Mouse (Mus musculus): ENCODE results near the gene Gm21477. TPM values are rescaled to one million over a fixed set of nuclear protein-coding genes. Genes with fewer than 3 reads are reported as not detected.
"Not testable (repeated sequence)": the region's sequence is repeated elsewhere in the genome, so short reads cannot be mapped to it uniquely, and the experiment has no call there.

Gm21477 gene
- not detected for polyA plus RNA-seq (2017; shearing (Covaris generic))

- ATAC-seq: not testable (repeated sequence)
These were observed at the start of gene Gm21477 for GRCm38 (mm10) chrY:87116521-87116920. Gm21477 (plus strand) TSS chrY:87116821.

All from CD4-positive, CD25-positive, alpha-beta regulatory T cell, adult 4 months (primary cell).